Mouse (Mus musculus): ENCODE measurements at regions not wholly inside any gene's neighbourhood (a gene's known extent, or its start where the extent isn't known, plus 50 kb on each side); places are given as distances from the start of the nearest gene placed in this dataset.
A peak's percentile ranks its signal among the peaks of the same experiment; 100 is the strongest.

GRCm38 (mm10) chr6:88984170-88984569 is 82.1 kb downstream of the Tpra1 start:
- H3K36me3 ChIP-seq (replicated peaks): no peaks in the 10 kb centered on the region
- no peak overlapping the region for H3K4me3 ChIP-seq (ENCODE audit: low read depth, low read length)
- ATAC-seq (ENCODE audit: extremely low read depth, insufficient number of reproducible peaks, low FRiP score, poor library complexity, severe bottlenecking) (no peak), DNase-seq (ENCODE audit: low spot score) (no peak)
- H3K4me1 ChIP-seq (ENCODE audit: insufficient read depth, low read depth, low read length): 0 out of 2 replicates have a peak, but pooled peaks cover 5% of the 10 kb centered on the region
- H3K9me3 ChIP-seq (replicated peaks): no peaks in the 10 kb centered on the region
- no peak for TF ChIP-seq CTCF (IDR thresholded peaks at IDR 0.05; ENCODE audit: low read depth, low read length)
- TF ChIP-seq TAL1 (conservative IDR thresholded peaks at IDR 0.05; ENCODE audit: low read depth, low read length): no peak
- TF ChIP-seq GATA2 (IDR thresholded peaks at IDR 0.05; ENCODE audit: borderline replicate concordance, low read depth, low read length): no peak
- TF ChIP-seq GATA1 (IDR thresholded peaks at IDR 0.05; ENCODE audit: borderline replicate concordance, low read length): no peak
- no peak for TF ChIP-seq POLR2AphosphoS5 (IDR thresholded peaks at IDR 0.05; ENCODE audit: insufficient replicate concordance, low read depth, low read length)
- peaks cover 31% of the 10 kb centered on the region for H3K27me3 ChIP-seq (ENCODE audit: insufficient read depth, low read length)

GRCm38 (mm10) chr6:88984863-88985262 is 82.8 kb downstream of the Tpra1 start:
- no peak for TF ChIP-seq CTCF (IDR thresholded peaks at IDR 0.05; ENCODE audit: low read depth, low read length)
- no peak for TF ChIP-seq GATA1 (IDR thresholded peaks at IDR 0.05; ENCODE audit: borderline replicate concordance, low read length)
- TF ChIP-seq GATA2 (IDR thresholded peaks at IDR 0.05; ENCODE audit: borderline replicate concordance, low read depth, low read length): no peak
- TF ChIP-seq TAL1 (conservative IDR thresholded peaks at IDR 0.05; ENCODE audit: low read depth, low read length): no peak
- TF ChIP-seq POLR2AphosphoS5 (IDR thresholded peaks at IDR 0.05; ENCODE audit: insufficient replicate concordance, low read depth, low read length): no peak
- no peak for DNase-seq (ENCODE audit: low spot score)
- no peak overlapping the region for H3K4me3 ChIP-seq (ENCODE audit: low read depth, low read length)
- ATAC-seq (ENCODE audit: extremely low read depth, insufficient number of reproducible peaks, low FRiP score, poor library complexity, severe bottlenecking): no peak
- H3K27me3 ChIP-seq (ENCODE audit: insufficient read depth, low read length): peaks cover 31% of the 10 kb centered on the region
- H3K4me1 ChIP-seq (ENCODE audit: insufficient read depth, low read depth, low read length): peaks cover 9% of the 10 kb centered on the region
- H3K36me3 ChIP-seq (replicated peaks): no peaks in the 10 kb centered on the region
- H3K9me3 ChIP-seq (replicated peaks): no peaks in the 10 kb centered on the region

GRCm38 (mm10) chr6:88988551-88988950 is 86.5 kb downstream of the Tpra1 start:
- no peak for TF ChIP-seq TAL1 (conservative IDR thresholded peaks at IDR 0.05; ENCODE audit: low read depth, low read length)
- TF ChIP-seq CTCF (IDR thresholded peaks at IDR 0.05; ENCODE audit: low read depth, low read length): no peak
- TF ChIP-seq GATA2 (IDR thresholded peaks at IDR 0.05; ENCODE audit: borderline replicate concordance, low read depth, low read length): no peak
- no peak for TF ChIP-seq GATA1 (IDR thresholded peaks at IDR 0.05; ENCODE audit: borderline replicate concordance, low read length)
- Histone ChIP-seq H3K4me3 (ENCODE audit: low read depth, low read length) (no peak overlapping the region), H3K4me1 (ENCODE audit: insufficient read depth, low read depth, low read length) (peaks cover 33% of the 10 kb centered on the region), H3K36me3 (replicated peaks) (no peaks in the 10 kb centered on the region), H3K27me3 (ENCODE audit: insufficient read depth, low read length) (peaks cover 14% of the 10 kb centered on the region; the same call in 1 of the 2 replicates), H3K9me3 (replicated peaks) (no peaks in the 10 kb centered on the region)
- ATAC-seq (ENCODE audit: extremely low read depth, insufficient number of reproducible peaks, low FRiP score, poor library complexity, severe bottlenecking): no peak
- no peak for DNase-seq (ENCODE audit: low spot score)

- peaks cover 33% of the 10 kb centered on the region for H3K4me1 ChIP-seq (ENCODE audit: insufficient read depth, low read depth, low read length)
- peak; percentile 84 for ATAC-seq (ENCODE audit: extremely low read depth, insufficient number of reproducible peaks, low FRiP score, poor library complexity, severe bottlenecking)
- DNase-seq (ENCODE audit: low spot score): peak; percentile 28
- no peak for TF ChIP-seq POLR2AphosphoS5 (IDR thresholded peaks at IDR 0.05; ENCODE audit: insufficient replicate concordance, low read depth, low read length)
- no peak for TF ChIP-seq TAL1 (conservative IDR thresholded peaks at IDR 0.05; ENCODE audit: low read depth, low read length)
- no peak for TF ChIP-seq GATA1 (IDR thresholded peaks at IDR 0.05; ENCODE audit: borderline replicate concordance, low read length)
- TF ChIP-seq CTCF (IDR thresholded peaks at IDR 0.05; ENCODE audit: low read depth, low read length): no peak
- no peak for TF ChIP-seq GATA2 (IDR thresholded peaks at IDR 0.05; ENCODE audit: borderline replicate concordance, low read depth, low read length)
- H3K9me3 ChIP-seq (replicated peaks): no peaks in the 10 kb centered on the region
- peaks cover 11% of the 10 kb centered on the region; the same call in 1 of the 2 replicates for H3K27me3 ChIP-seq (ENCODE audit: insufficient read depth, low read length)
- H3K36me3 ChIP-seq (replicated peaks): no peaks in the 10 kb centered on the region
- H3K4me3 ChIP-seq (ENCODE audit: low read depth, low read length): no peak overlapping the region; the same call in 1 of the 2 replicates
Observed at GRCm38 (mm10) chr6:88989617-88990299, 87.7 kb downstream of the Tpra1 start.

- H3K36me3 ChIP-seq (replicated peaks): no peaks in the 10 kb centered on the region
- H3K9me3 ChIP-seq (replicated peaks): no peaks in the 10 kb centered on the region
- no peak overlapping the region; the same call in 1 of the 2 replicates for H3K4me3 ChIP-seq (ENCODE audit: low read depth, low read length)
- TF ChIP-seq GATA2 (IDR thresholded peaks at IDR 0.05; ENCODE audit: borderline replicate concordance, low read depth, low read length): no peak
- TF ChIP-seq CTCF (IDR thresholded peaks at IDR 0.05; ENCODE audit: low read depth, low read length): no peak
- no peak for TF ChIP-seq GATA1 (IDR thresholded peaks at IDR 0.05; ENCODE audit: borderline replicate concordance, low read length)
- TF ChIP-seq POLR2AphosphoS5 (IDR thresholded peaks at IDR 0.05; ENCODE audit: insufficient replicate concordance, low read depth, low read length): no peak
- no peak for TF ChIP-seq TAL1 (conservative IDR thresholded peaks at IDR 0.05; ENCODE audit: low read depth, low read length)
- H3K4me1 ChIP-seq (ENCODE audit: insufficient read depth, low read depth, low read length): peaks cover 28% of the 10 kb centered on the region
- DNase-seq (ENCODE audit: low spot score) (peak; percentile 13), ATAC-seq (ENCODE audit: extremely low read depth, insufficient number of reproducible peaks, low FRiP score, poor library complexity, severe bottlenecking) (no peak)
- peaks cover 6% of the 10 kb centered on the region; the same call in 1 of the 2 replicates for H3K27me3 ChIP-seq (ENCODE audit: insufficient read depth, low read length)
Observed at GRCm38 (mm10) chr6:88990300-88990685, 88.2 kb downstream of the Tpra1 start.

- peaks cover 23% of the 10 kb centered on the region for H3K4me1 ChIP-seq (ENCODE audit: insufficient read depth, low read depth, low read length)
- no peak for TF ChIP-seq TAL1 (conservative IDR thresholded peaks at IDR 0.05; ENCODE audit: low read depth, low read length)
- TF ChIP-seq POLR2AphosphoS5 (IDR thresholded peaks at IDR 0.05; ENCODE audit: insufficient replicate concordance, low read depth, low read length): no peak
- TF ChIP-seq CTCF (IDR thresholded peaks at IDR 0.05; ENCODE audit: low read depth, low read length): no peak
- no peak for TF ChIP-seq GATA2 (IDR thresholded peaks at IDR 0.05; ENCODE audit: borderline replicate concordance, low read depth, low read length)
- no peak for TF ChIP-seq GATA1 (IDR thresholded peaks at IDR 0.05; ENCODE audit: borderline replicate concordance, low read length)
- H3K36me3 ChIP-seq (replicated peaks): no peaks in the 10 kb centered on the region
- no peak for DNase-seq (ENCODE audit: low spot score)
- no peak overlapping the region for H3K4me3 ChIP-seq (ENCODE audit: low read depth, low read length)
- H3K9me3 ChIP-seq (replicated peaks): no peaks in the 10 kb centered on the region
- ATAC-seq (ENCODE audit: extremely low read depth, insufficient number of reproducible peaks, low FRiP score, poor library complexity, severe bottlenecking): no peak
- no peaks in the 10 kb centered on the region for H3K27me3 ChIP-seq (ENCODE audit: insufficient read depth, low read length)
Observed at GRCm38 (mm10) chr6:88995077-88995476, 93.0 kb downstream of the Tpra1 start.
